Mouse (Mus musculus): Measurements from ENCODE around the gene Wwp2.

DNA sequence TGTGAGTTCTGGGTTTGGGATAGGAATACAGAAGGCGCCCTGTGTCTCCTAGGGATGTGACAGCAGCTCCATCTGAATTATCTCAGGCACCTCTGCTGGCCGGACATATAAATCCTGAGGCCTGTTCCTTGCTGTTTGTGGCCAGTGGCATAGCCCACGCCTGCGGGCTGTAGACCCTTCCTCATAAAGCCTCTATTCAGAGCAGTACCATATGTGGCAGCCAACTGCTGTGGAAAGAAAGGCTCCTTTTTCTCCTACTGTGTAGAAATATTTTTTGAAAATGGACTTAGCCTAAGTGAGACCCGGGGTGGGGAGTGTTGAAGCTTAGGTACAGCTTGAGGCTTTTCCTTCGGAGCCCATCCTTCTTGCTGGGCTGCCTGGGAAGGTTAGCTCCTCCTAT is 22.1 kb downstream of the Wwp2 start:
- no peak for TF ChIP-seq POLR2A (IDR thresholded peaks at IDR 0.05; ENCODE audit: low read depth, low read length)
- TF ChIP-seq CTCF (IDR thresholded peaks at IDR 0.05; ENCODE audit: borderline replicate concordance, insufficient read depth, low read length): no peak
